Mouse (Mus musculus) limb, embryonic 12.5 days (tissue): Measurements from ENCODE around the gene Adm. TPM values are rescaled to one million over a fixed set of nuclear protein-coding genes. Genes with fewer than 3 reads are reported as not detected.
"Not testable (repeated sequence)": the region's sequence is repeated elsewhere in the genome, so short reads cannot be mapped to it uniquely, and the experiment has no call there.

Experiments used
- ATAC-seq: fragments of 200-750 bp; cut with Nextera tagmentation; 2 replicates; pipeline ENCODE4 v1.8.0; 2017; ENCODE audit warnings: low read depth, moderate TSS enrichment; ENCODE audit not compliant: insufficient number of reproducible peaks, insufficient read depth, low FRiP score, low TSS enrichment
- H3K27ac ChIP-seq: fragments of 300-500 bp; sonication (generic); 2 replicates; pipeline ENCODE4 v1.5.1; 2016; ENCODE audit warnings: mild to moderate bottlenecking, moderate library complexity
- H3K27me3 ChIP-seq: fragments of 300-500 bp; sonication (generic); 2 replicates; pipeline ENCODE4 v1.6.1; 2016; ENCODE audit warnings: mild to moderate bottlenecking, moderate library complexity
- H3K36me3 ChIP-seq: fragments of 300-500 bp; sonication (generic); 2 replicates; pipeline ENCODE4 v1.6.1; 2016; ENCODE audit warnings: mild to moderate bottlenecking, moderate library complexity
- H3K4me1 ChIP-seq: fragments of 300-500 bp; sonication (generic); replicated peaks from 2 replicates; pipeline ENCODE4 v1.6.1; 2016
- H3K4me2 ChIP-seq: fragments of 300-500 bp; sonication (generic); 2 replicates; pipeline ENCODE4 v1.6.1; 2016; ENCODE audit warnings: mild to moderate bottlenecking, moderate library complexity
- H3K4me3 ChIP-seq: fragments of 300-500 bp; sonication (generic); replicated peaks from 2 replicates; pipeline ENCODE4 v1.5.1; 2016; ENCODE audit warnings: mild to moderate bottlenecking
- H3K9ac ChIP-seq: fragments of 300-500 bp; sonication (generic); replicated peaks from 2 replicates; pipeline ENCODE4 v1.6.1; 2016; ENCODE audit warnings: mild to moderate bottlenecking, moderate library complexity
- H3K9me3 ChIP-seq: fragments of 300-500 bp; sonication (generic); 2 replicates; pipeline ENCODE4 v1.6.1; 2016; ENCODE audit warnings: mild to moderate bottlenecking, moderate library complexity
- WGBS: fragments of 180-500 bp; shearing (Covaris S2); methylation state at CpG from one replicate; pipeline ENCODE4 v1.1.7; 2016; 5-methylcytosine and 5-hydroxymethylcytosine counted together
- polyA plus RNA-seq: library from polyadenylated mRNA; unstranded; fragments of >200 nt; fragmentation: Nextera tagmentation; extraction: Ambion mirVana; gene quantifications from 2 replicates; pipeline ENCODE4 v1.2.1, GENCODE M21; 2016

Gene Adm
- polyA plus RNA-seq, 1 experiment from 2014 or later = 1.2 TPM

GRCm38 (mm10) chr7:110628611-110629354 is 1.3 kb downstream of the Adm start:
- Histone ChIP-seq H3K9ac (peak overlapping the region; percentile 51), H3K36me3 (no peaks in the 10 kb centered on the region), H3K27me3 (peaks cover 72% of the 10 kb centered on the region), H3K4me2 (peak overlapping the region; percentile 78), H3K9me3 (no peaks in the 10 kb centered on the region), H3K4me1 (peaks cover 46% of the 10 kb centered on the region), H3K4me3 (peak overlapping the region; percentile 41), H3K27ac (no peak overlapping the region)
- no peak for ATAC-seq
- under 1% methylated on average over 33 of the region's 33 CpGs for WGBS

DNA sequence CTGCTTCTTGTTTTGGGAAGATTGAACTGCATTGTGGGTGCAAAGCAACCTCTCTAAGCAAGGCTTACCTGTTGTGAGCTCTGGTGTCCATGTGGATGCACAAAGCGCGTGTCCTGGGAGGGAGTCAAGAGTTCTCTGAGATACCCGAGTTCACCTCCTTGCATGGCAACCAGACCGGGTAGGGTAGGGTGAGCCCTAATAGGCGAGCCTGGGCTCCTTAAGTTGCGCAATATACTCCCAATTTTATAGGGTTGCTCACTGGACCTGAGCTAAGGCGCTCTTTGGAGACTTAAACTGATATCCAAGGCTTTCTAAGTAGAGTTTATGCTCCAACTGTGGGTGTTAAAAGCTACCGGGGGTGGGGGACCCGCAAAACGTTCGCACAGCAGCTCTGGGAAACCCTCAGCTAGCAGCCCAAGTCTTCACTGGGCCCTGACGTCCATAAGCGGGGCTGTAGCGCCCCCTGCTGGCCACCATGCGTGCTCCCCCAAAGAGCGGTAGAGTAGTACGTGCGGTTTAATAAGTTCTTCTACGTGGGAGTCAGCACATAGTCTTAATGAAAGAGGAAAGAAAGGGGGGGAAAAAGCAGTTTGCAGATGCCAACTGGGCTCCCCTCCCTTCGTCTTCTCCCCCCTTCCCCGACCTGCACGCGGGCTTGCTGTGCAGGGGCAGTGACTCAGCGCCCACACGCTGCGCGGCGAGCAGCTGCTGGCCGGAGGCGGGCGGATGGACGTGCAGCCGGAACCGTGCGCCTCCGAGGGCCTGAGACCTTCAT is 2.6 kb downstream of the Adm start:
- H3K9me3 ChIP-seq = no peaks in the 10 kb centered on the region
- ATAC-seq = peak; percentile 78; the same call in 1 of the 2 replicates
- H3K9ac ChIP-seq = peak overlapping the region; percentile 58
- peaks cover 46% of the 10 kb centered on the region for H3K4me1 ChIP-seq
- peaks cover 61% of the 10 kb centered on the region for H3K27me3 ChIP-seq
- H3K36me3 ChIP-seq = no peaks in the 10 kb centered on the region
- H3K4me2 ChIP-seq = peak overlapping the region; percentile 77
- peak overlapping the region; percentile 44 for H3K4me3 ChIP-seq
- 2% methylated on average over 36 of the region's 36 CpGs for WGBS
- H3K27ac ChIP-seq = no peak overlapping the region

- peaks cover 49% of the 10 kb centered on the region for H3K27me3 ChIP-seq
- no peak overlapping the region for H3K9ac ChIP-seq
These were observed 3.9 kb downstream of the Adm start for GRCm38 (mm10) chr7:110631136-110631888.

DNA sequence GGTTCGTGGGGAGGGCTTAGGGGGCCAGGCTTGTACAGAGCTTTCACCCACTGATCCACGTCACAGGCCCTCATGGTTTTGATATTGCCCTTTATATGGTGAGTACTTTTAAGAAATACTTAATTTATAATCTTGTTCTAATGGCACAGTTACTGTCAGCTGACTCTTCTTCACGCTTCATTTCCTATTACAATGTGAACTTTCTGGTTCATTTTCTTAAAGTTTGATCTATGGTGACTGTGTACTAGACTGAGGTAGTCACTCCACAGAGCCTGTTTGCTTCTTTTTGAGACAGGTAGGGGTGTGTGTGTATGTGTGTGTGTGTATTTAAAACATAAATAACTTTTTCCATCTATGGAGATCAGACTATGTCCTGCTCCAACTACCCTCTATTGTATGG is 8.5 kb downstream of the Adm start:
- Histone ChIP-seq H3K27me3 (peaks cover 4% of the 10 kb centered on the region), H3K4me3 (no peak overlapping the region), H3K36me3 (no peaks in the 10 kb centered on the region), H3K4me1 (peaks cover 4% of the 10 kb centered on the region; the same call in 1 of the 2 replicates), H3K27ac (no peak overlapping the region), H3K4me2 (no peak overlapping the region), H3K9me3 (no peaks in the 10 kb centered on the region), H3K9ac (no peak overlapping the region)
- ATAC-seq = no peak
- 64% methylated on average over 3 of the region's 3 CpGs for WGBS

More at GRCm38 (mm10) chr7:110631136-110631888, 3.9 kb downstream of the Adm start:
- no peak overlapping the region for H3K4me2 ChIP-seq
- H3K4me3 ChIP-seq = no peak overlapping the region
- no peak overlapping the region for H3K27ac ChIP-seq
- peaks cover 37% of the 10 kb centered on the region for H3K4me1 ChIP-seq
- no peak for ATAC-seq
- H3K36me3 ChIP-seq = no peaks in the 10 kb centered on the region
- 77% methylated on average over 16 of the region's 16 CpGs for WGBS
- H3K9me3 ChIP-seq = no peaks in the 10 kb centered on the region

GRCm38 (mm10) chr7:110636559-110636958 is 9.1 kb downstream of the Adm start:
- no peak for ATAC-seq
- H3K27ac ChIP-seq = no peak overlapping the region
- no peaks in the 10 kb centered on the region for H3K9me3 ChIP-seq

GRCm38 (mm10) chr7:110638305-110639110 is 11.0 kb downstream of the Adm start:
- ATAC-seq = no peak
- no peak overlapping the region for H3K4me3 ChIP-seq
- H3K27ac ChIP-seq = no peak overlapping the region
- H3K36me3 ChIP-seq = no peaks in the 10 kb centered on the region
- H3K27me3 ChIP-seq = no peaks in the 10 kb centered on the region
- H3K9ac ChIP-seq = 0 out of 2 replicates have a peak overlapping the region, but pooled peaks have one; percentile 12
- 67% methylated on average over 17 of the region's 17 CpGs for WGBS
- peaks cover 13% of the 10 kb centered on the region; the same call in 1 of the 2 replicates for H3K4me1 ChIP-seq
- H3K4me2 ChIP-seq = no peak overlapping the region
- no peaks in the 10 kb centered on the region for H3K9me3 ChIP-seq

More at GRCm38 (mm10) chr7:110636559-110636958, 9.1 kb downstream of the Adm start:
- Histone ChIP-seq H3K9ac (no peak overlapping the region), H3K27me3 (no peaks in the 10 kb centered on the region; the same call in 1 of the 2 replicates), H3K36me3 (no peaks in the 10 kb centered on the region), H3K4me3 (no peak overlapping the region), H3K4me2 (no peak overlapping the region), H3K4me1 (no peaks in the 10 kb centered on the region)
- WGBS = 44% methylated on average over 1 of the region's 1 CpGs

DNA sequence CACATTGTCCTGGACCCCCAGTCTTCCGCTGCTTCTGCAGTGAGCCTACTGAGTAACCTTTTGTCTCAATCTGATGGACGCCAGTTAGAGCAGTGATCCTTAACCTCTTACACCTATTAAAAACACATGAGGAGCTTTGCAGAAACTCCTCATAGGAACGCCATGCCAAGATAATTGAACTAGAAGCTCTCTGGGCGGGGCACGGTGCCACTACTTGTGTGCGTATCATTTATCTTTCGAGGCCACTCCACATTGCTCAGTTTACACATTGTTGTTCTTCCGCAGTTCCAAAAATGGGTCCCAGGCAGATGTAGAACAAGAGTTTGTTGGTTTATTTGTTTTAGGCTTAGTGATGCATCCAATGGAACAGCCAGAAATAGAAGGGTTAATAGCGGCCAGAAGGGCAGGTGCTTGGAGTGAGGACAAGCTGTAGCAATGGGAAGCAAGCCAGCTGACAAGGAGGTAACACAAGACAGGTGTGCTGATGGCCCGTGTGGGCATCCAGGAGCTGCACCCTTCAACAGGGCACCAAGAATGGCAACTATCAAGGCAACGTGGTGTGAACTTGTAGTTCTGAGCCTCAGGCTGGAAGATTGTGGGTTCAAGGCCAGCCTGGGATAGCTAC is 11.9 kb downstream of the Adm start:
- no peak overlapping the region for H3K27ac ChIP-seq
- no peaks in the 10 kb centered on the region for H3K27me3 ChIP-seq
- H3K4me3 ChIP-seq = no peak overlapping the region
- no peaks in the 10 kb centered on the region for H3K36me3 ChIP-seq
- no peak overlapping the region for H3K9ac ChIP-seq
- ATAC-seq = no peak
- 80% methylated on average over 11 of the region's 11 CpGs for WGBS
- H3K9me3 ChIP-seq = no peaks in the 10 kb centered on the region
- no peak overlapping the region for H3K4me2 ChIP-seq
- H3K4me1 ChIP-seq = peaks cover 13% of the 10 kb centered on the region; the same call in 1 of the 2 replicates

GRCm38 (mm10) chr7:110639958-110640357 is 12.5 kb downstream of the Adm start:
- not testable (repeated sequence) for H3K36me3 ChIP-seq, ATAC-seq, H3K9ac ChIP-seq, H3K27ac ChIP-seq, H3K27me3 ChIP-seq, H3K4me3 ChIP-seq, H3K4me2 ChIP-seq, H3K9me3 ChIP-seq
- H3K4me1 ChIP-seq = peaks cover 13% of the 10 kb centered on the region; the same call in 1 of the 2 replicates
- WGBS = 88% methylated on average over 3 of the region's 3 CpGs

DNA sequence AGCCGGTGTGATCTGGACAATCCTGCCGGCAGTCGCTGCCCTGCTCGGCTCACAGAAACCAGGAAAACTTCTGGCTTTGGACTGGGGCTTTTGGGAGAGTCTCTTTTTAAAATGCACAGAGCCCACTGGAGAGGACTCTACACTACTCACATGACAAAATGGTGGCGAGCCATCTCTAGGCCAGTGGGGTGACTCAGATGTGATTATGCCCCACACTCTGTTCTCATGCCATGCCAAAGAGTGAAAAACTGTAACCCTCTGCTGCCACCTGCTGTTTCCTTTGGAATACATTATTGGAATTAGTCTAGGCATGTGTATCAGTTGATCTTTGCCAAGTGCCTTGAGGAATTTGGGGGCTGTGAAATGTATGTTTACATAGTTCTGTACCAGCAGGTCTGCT is 17.9 kb downstream of the Adm start:
- Histone ChIP-seq H3K36me3 (no peaks in the 10 kb centered on the region), H3K27ac (no peak overlapping the region), H3K4me2 (no peak overlapping the region), H3K9me3 (0 out of 2 replicates have a peak, but pooled peaks cover 8% of the 10 kb centered on the region), H3K4me1 (peaks cover 13% of the 10 kb centered on the region; the same call in 1 of the 2 replicates), H3K27me3 (no peaks in the 10 kb centered on the region), H3K4me3 (no peak overlapping the region), H3K9ac (no peak overlapping the region)
- WGBS = 80% methylated on average over 5 of the region's 5 CpGs
- no peak for ATAC-seq

DNA sequence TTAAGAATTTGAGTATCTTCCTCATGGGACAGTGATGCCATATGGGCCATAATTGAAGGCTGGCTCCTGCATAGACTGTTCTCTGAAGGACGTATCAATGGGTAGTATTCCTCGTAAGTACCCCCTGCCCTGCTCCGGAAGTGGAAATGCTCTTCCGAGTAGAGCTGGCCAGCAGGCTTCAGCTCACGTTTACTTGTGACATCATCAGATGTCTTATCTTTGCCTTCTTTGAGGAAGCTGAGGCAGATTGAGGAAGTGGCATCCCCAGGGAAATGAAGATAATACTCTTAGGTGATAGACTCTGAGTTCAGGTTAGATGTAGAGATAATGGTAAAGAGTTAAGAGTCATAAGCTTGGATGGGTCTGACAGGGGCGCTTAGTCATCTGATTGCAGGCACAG is 18.4 kb downstream of the Adm start:
- H3K27me3 ChIP-seq = no peaks in the 10 kb centered on the region
- ATAC-seq = no peak; the same call in 1 of the 2 replicates
- no peaks in the 10 kb centered on the region for H3K36me3 ChIP-seq
- H3K4me3 ChIP-seq = no peak overlapping the region
- H3K4me1 ChIP-seq = peaks cover 13% of the 10 kb centered on the region; the same call in 1 of the 2 replicates
- WGBS = 84% methylated on average over 6 of the region's 6 CpGs
- 0 out of 2 replicates have a peak, but pooled peaks cover 8% of the 10 kb centered on the region for H3K9me3 ChIP-seq
- no peak overlapping the region for H3K9ac ChIP-seq
- no peak overlapping the region for H3K27ac ChIP-seq
- H3K4me2 ChIP-seq = no peak overlapping the region
